Mouse (Mus musculus) heart, embryonic 11.5 days (tissue): ENCODE data around the gene Prc1. TPM values are rescaled to one million over a fixed set of nuclear protein-coding genes. Genes with fewer than 3 reads are reported as not detected.

Experiments
- ATAC-seq: fragments of 200-750 bp; cut with Nextera tagmentation; replicated peaks from 2 replicates; pipeline ENCODE4 v1.8.0; 2017; ENCODE audit warnings: moderate library complexity; ENCODE audit not compliant: insufficient number of reproducible peaks, low FRiP score, low TSS enrichment
- H3K27ac ChIP-seq: fragments of 300-500 bp; sonication (generic); 2 replicates; pipeline ENCODE4 v1.5.1; 2014; ENCODE audit warnings: mild to moderate bottlenecking, low read depth, low read length
- H3K27me3 ChIP-seq: fragments of 300-500 bp; sonication (generic); 2 replicates; pipeline ENCODE4 v1.6.1; 2014; ENCODE audit warnings: mild to moderate bottlenecking, low read length, mixed read lengths; ENCODE audit not compliant: control insufficient read depth, insufficient read depth
- H3K36me3 ChIP-seq: fragments of 300-500 bp; sonication (generic); 2 replicates; pipeline ENCODE4 v1.6.1; 2014; ENCODE audit warnings: mild to moderate bottlenecking, low read length, moderate library complexity, mixed read lengths; ENCODE audit not compliant: control insufficient read depth, insufficient read depth
- H3K4me1 ChIP-seq: fragments of 300-500 bp; sonication (generic); 2 replicates; pipeline ENCODE4 v1.6.1; 2014; ENCODE audit warnings: low read length; ENCODE audit not compliant: control insufficient read depth, insufficient read depth
- H3K4me2 ChIP-seq: fragments of 300-500 bp; sonication (generic); 2 replicates; pipeline ENCODE4 v1.6.1; 2014; ENCODE audit warnings: mild to moderate bottlenecking, moderate library complexity
- H3K4me3 ChIP-seq: fragments of 300-500 bp; sonication (generic); 2 replicates; pipeline ENCODE4 v1.5.1; 2014; ENCODE audit warnings: low read depth, low read length
- H3K9ac ChIP-seq: fragments of 300-500 bp; sonication (generic); 2 replicates; pipeline ENCODE4 v1.6.1; 2014; ENCODE audit warnings: mild to moderate bottlenecking, low read depth, low read length, moderate library complexity
- H3K9me3 ChIP-seq: fragments of 300-500 bp; sonication (generic); replicated peaks from 2 replicates; pipeline ENCODE4 v1.6.1; 2016; ENCODE audit warnings: low read length; ENCODE audit not compliant: control insufficient read depth
- WGBS: fragments of 180-500 bp; shearing (Covaris S2); extraction: QIAGEN DNeasy Blood & Tissue Kit; methylation state at CpG from one replicate; pipeline ENCODE4 v1.1.7; 2014; ENCODE audit not compliant: insufficient replicate concordance; 5-methylcytosine and 5-hydroxymethylcytosine counted together
- polyA plus RNA-seq: library from polyadenylated mRNA; unstranded; fragments of >200 nt; fragmentation: Nextera tagmentation; extraction: Ambion mirVana; gene quantifications from 2 replicates; pipeline ENCODE4 v1.2.1, GENCODE M21; 2014

The Prc1 gene
- polyA plus RNA-seq, 1 experiment from 2014 or later = 148 TPM

DNA sequence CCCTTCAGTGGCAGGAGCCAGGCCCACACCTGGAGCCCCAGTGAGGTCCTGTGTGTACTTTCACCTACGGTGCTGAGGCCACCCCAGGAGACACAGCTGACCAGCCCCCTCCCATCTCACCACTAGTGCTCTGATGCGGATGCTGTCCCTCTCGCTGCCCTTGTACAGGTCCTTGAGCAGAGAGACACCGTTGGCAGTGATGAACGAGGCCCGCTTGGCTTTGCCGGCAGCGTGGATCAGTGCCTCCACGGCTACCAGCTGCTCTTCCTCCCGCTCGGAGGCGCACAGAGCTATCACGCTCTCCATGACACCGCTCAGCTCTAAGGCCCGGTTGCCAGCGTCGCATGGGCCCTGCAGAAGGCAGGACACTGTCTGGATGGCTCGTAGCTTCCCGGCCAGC lies 37.2 kb downstream of the Prc1 start:
- 92% methylated on average over 19 of the region's 19 CpGs for WGBS
- Histone ChIP-seq H3K4me3 (no peak overlapping the region), H3K9ac (no peak overlapping the region), H3K27ac (no peak overlapping the region), H3K4me2 (no peak overlapping the region), H3K36me3 (peaks cover 62% of the 10 kb centered on the region), H3K9me3 (no peaks in the 10 kb centered on the region), H3K4me1 (no peaks in the 10 kb centered on the region), H3K27me3 (no peaks in the 10 kb centered on the region)
- no peak for ATAC-seq

- peaks cover 10% of the 10 kb centered on the region for H3K4me1 ChIP-seq
- H3K4me3 ChIP-seq = no peak overlapping the region
- H3K27ac ChIP-seq = no peak overlapping the region
- no peaks in the 10 kb centered on the region for H3K9me3 ChIP-seq
- peaks cover 42% of the 10 kb centered on the region for H3K36me3 ChIP-seq
- no peak overlapping the region for H3K9ac ChIP-seq
- no peak for ATAC-seq
- H3K4me2 ChIP-seq = no peak overlapping the region
- H3K27me3 ChIP-seq = no peaks in the 10 kb centered on the region
- WGBS = 85% methylated on average over 4 of the region's 4 CpGs
Measured at GRCm38 (mm10) chr7:80334848-80335247, 40.6 kb downstream of the Prc1 start.

DNA sequence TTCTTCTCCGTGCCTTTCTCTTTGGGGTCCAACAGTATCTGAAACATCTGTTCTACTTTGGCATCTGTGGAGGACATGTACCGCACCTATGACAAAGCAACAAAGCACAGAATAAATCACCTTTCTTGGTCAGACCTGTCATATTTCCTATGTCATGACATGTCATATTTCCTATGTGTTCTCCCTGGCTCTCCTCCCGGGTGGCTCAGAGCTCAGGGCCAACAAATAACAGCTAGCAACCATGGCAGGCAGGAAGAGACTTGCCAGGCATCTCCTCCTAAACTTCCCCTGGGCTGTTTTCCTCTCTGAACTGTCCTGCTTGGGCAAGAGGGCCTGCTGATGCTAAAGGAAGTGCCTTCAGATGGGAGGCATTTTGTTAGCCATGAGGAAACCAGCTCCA lies 42.7 kb downstream of the Prc1 start:
- no peak for ATAC-seq
- Histone ChIP-seq H3K9ac (no peak overlapping the region), H3K4me3 (no peak overlapping the region), H3K27me3 (no peaks in the 10 kb centered on the region), H3K36me3 (peaks cover 29% of the 10 kb centered on the region), H3K27ac (no peak overlapping the region), H3K4me2 (no peak overlapping the region), H3K9me3 (no peaks in the 10 kb centered on the region), H3K4me1 (peaks cover 17% of the 10 kb centered on the region)
- 91% methylated on average over 3 of the region's 3 CpGs for WGBS

DNA sequence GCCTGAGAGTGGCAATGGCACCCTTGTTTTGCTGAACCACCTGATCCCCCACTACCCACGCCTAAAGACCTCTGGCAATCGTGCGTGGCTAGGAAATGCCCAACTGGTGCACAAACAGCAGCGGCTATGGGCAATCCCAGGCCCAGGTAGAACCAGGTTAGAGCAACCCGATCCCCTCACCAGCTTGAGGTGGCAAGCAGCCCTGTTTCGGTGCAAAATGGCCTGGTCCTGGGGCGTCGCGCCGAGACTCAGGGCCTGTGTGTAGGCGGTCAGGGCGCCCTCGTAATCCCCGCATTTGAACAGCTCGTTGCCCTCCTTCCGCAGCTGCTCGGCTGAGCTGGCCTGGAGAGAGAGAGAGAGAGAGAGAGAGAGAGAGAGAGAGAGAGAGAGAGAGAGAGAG lies 45.1 kb downstream of the Prc1 start:
- H3K27me3 ChIP-seq = no peaks in the 10 kb centered on the region
- 10% methylated on average over 17 of the region's 17 CpGs for WGBS
- H3K4me3 ChIP-seq = peak overlapping the region; percentile 64
- no peaks in the 10 kb centered on the region for H3K9me3 ChIP-seq
- peak overlapping the region; percentile 95 for H3K4me2 ChIP-seq
- H3K4me1 ChIP-seq = peaks cover 22% of the 10 kb centered on the region
- peak overlapping the region; percentile 41; the same call in 1 of the 2 replicates for H3K27ac ChIP-seq
- peak overlapping the region; percentile 73 for H3K9ac ChIP-seq
- ATAC-seq = no peak
- H3K36me3 ChIP-seq = peaks cover 9% of the 10 kb centered on the region

GRCm38 (mm10) chr7:80339793-80340628 lies 45.8 kb downstream of the Prc1 start:
- Histone ChIP-seq H3K36me3 (peaks cover 9% of the 10 kb centered on the region), H3K4me1 (peaks cover 22% of the 10 kb centered on the region), H3K4me2 (peak overlapping the region; percentile 95), H3K4me3 (peak overlapping the region; percentile 64), H3K9ac (peak overlapping the region; percentile 73), H3K27me3 (no peaks in the 10 kb centered on the region), H3K9me3 (no peaks in the 10 kb centered on the region), H3K27ac (peak overlapping the region; percentile 70)
- peak; percentile 96 for ATAC-seq
- WGBS = under 1% methylated on average over 44 of the region's 45 CpGs

GRCm38 (mm10) chr7:80340793-80341192 lies 46.5 kb downstream of the Prc1 start, which contains the start of gene Unc45a:
Unc45a (minus strand) TSS chr7:80341005.
- Histone ChIP-seq H3K27ac (peak within 1 kb of the TSS; percentile 70), H3K4me1 (peaks cover 22% of the 10 kb centered on the region), H3K9ac (peak within 1 kb of the TSS; percentile 61), H3K36me3 (peaks cover 4% of the 10 kb centered on the region), H3K4me3 (peak within 1 kb of the TSS; percentile 64), H3K27me3 (no peaks in the 10 kb centered on the region), H3K9me3 (no peaks in the 10 kb centered on the region), H3K4me2 (peak within 1 kb of the TSS; percentile 95)
- under 1% methylated on average over 11 of the region's 11 CpGs for WGBS
- ATAC-seq = peak; percentile 61; the same call in 1 of the 2 replicates

- no peak overlapping the region for H3K9ac ChIP-seq
- H3K27me3 ChIP-seq = no peaks in the 10 kb centered on the region
- H3K4me2 ChIP-seq = no peak overlapping the region
- H3K27ac ChIP-seq = no peak overlapping the region
- WGBS = 61% methylated on average over 7 of the region's 7 CpGs
- no peak overlapping the region for H3K4me3 ChIP-seq
- no peak for ATAC-seq
- no peaks in the 10 kb centered on the region for H3K9me3 ChIP-seq
- no peaks in the 10 kb centered on the region for H3K36me3 ChIP-seq
- H3K4me1 ChIP-seq = peaks cover 23% of the 10 kb centered on the region
Measured at GRCm38 (mm10) chr7:80341793-80342192, 47.5 kb downstream of the Prc1 start.

DNA sequence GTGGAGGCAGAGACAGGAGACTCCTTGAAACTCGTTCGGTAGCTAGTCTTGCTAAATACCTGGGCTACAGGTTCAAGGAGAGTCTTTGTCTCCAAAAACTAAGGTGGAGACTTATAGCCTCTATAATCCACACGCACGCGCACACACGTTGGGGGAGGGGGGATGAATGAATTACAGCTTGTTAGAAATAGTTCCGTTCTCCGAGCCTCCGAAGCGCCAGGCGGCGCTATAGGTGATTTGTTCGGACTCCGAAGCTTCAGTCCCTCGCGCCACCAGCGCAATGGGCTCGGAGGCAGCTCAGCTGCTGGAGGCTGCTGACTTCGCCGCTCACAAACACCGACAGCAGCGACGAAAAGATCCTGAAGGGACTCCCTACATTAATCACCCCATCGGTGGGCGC lies 48.6 kb downstream of the Prc1 start, which contains the start of gene Hddc3:
Hddc3 (plus strand) TSS at position 247 of the 400 bp plus-strand sequence.
- Histone ChIP-seq H3K9ac (peak within 1 kb of the TSS; percentile 88), H3K9me3 (no peaks in the 10 kb centered on the region), H3K4me2 (peak within 1 kb of the TSS; percentile 91), H3K27ac (peak within 1 kb of the TSS; percentile 54), H3K36me3 (no peaks in the 10 kb centered on the region), H3K4me3 (peak within 1 kb of the TSS; percentile 59), H3K27me3 (no peaks in the 10 kb centered on the region), H3K4me1 (peaks cover 25% of the 10 kb centered on the region)
- ATAC-seq = no peak
- 1% methylated on average over 25 of the region's 25 CpGs for WGBS
